Mouse (Mus musculus) lung, adult 2 months (tissue): ENCODE results near the gene Ipo4.

Experiments used
- CTCF ChIP-seq: fragments of 200-500 bp; IDR thresholded peaks from 2 replicates; pipeline ENCODE4 v1.5.1; 2011; ENCODE audit warnings: mild to moderate bottlenecking, low read length, control low read depth; ENCODE audit not compliant: insufficient read depth
- POLR2A ChIP-seq: fragments of 200-500 bp; IDR thresholded peaks from 2 replicates; pipeline ENCODE4 v1.6.1; 2011; ENCODE audit warnings: low read depth, mild to moderate bottlenecking, control low read depth, low read length, borderline replicate concordance; ENCODE audit errors: extremely low read depth

DNA sequence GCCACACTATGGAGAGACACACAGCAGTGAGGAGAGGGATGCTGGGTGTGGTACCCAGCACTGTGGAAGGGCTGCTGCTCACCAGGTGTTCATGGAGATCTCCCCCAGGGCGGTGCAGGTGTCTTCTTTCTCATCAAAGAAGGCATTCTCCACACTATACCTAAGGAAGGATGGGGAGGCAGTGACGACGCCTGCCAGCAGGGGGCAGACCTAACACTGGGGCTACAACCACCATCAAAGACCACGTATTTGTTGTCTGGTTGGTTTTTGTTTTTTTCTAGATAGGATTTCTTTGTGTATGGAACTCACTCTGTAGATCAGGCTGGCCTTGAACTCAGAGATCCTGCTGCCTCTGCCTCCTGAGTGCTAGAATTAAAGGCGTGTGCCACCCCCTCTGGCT, 6.4 kb downstream of the Ipo4 start:
- TF ChIP-seq CTCF (peak; percentile 90), POLR2A (no peak)
